Comparison of ENCODE assay signal across 8 mouse cellular contexts in genomic region chr17:47899156-47899555, GRCm38 (mm10). TPM values are rescaled to one million over a fixed set of nuclear protein-coding genes. Genes with fewer than 3 reads are reported as not detected.
DNase-seq lines count a peak whose midpoint lies in the region; ATAC-seq and TF ChIP-seq lines count a peak whose summit lies in the region.

No protein-coding gene starts in this region.

- H3K4me1 ChIP-seq in neural tube, embryonic 12.5 days = peaks cover 30% of the 10 kb centered on the region
- peaks cover 10% of the 10 kb centered on the region for H3K4me1 ChIP-seq in lung, adult 2 months (ENCODE audit: control insufficient read depth, insufficient read depth, low read length)

- 17% methylated on average over 4 of the region's 4 CpGs for WGBS in neural tube, embryonic 12.5 days
- 45% methylated on average over 4 of the region's 4 CpGs for WGBS in lung, adult 2 months

- H3K9ac ChIP-seq in neural tube, embryonic 12.5 days = no peak overlapping the region

- no peak for TF ChIP-seq POLR2A in lung, adult 2 months (IDR thresholded peaks at IDR 0.05; ENCODE audit: borderline replicate concordance, extremely low read depth, low read depth, low read length)

- H3K4me3 ChIP-seq in neural tube, embryonic 12.5 days = no peak overlapping the region
- H3K4me3 ChIP-seq in lung, adult 2 months (replicated peaks; ENCODE audit: extremely low read depth, low read depth, low read length) = no peak overlapping the region

- no peak for TF ChIP-seq CTCF in lung, adult 2 months (IDR thresholded peaks at IDR 0.05; ENCODE audit: insufficient read depth, low read length)

- peak; percentile 91 for DNase-seq in heart, adult 11 months
- no peak for DNase-seq in heart, adult 18-20 months
- no peak for DNase-seq in neural tube, embryonic 10.5 days (ENCODE audit: extremely low spot score, low spot score)
- DNase-seq in lung, adult 2 months = peak; percentile 70
- DNase-seq in right cerebral cortex, adult 2 months (ENCODE audit: low spot score in 2 of 2) = no peak
- no peak for DNase-seq in ovary, adult 18-20 months (ENCODE audit: low spot score)
- no peak for DNase-seq in right cerebral cortex, postnatal 4 days

- no peak for ATAC-seq in neural tube, embryonic 12.5 days (ENCODE audit: low FRiP score, low read depth)

- no peaks in the 10 kb centered on the region for H3K9me3 ChIP-seq in neural tube, embryonic 12.5 days

- peaks cover 7% of the 10 kb centered on the region; the same call in 1 of the 2 replicates for H3K27me3 ChIP-seq in neural tube, embryonic 12.5 days (replicated peaks)

- no peak overlapping the region for H3K4me2 ChIP-seq in neural tube, embryonic 12.5 days (replicated peaks)

- H3K27ac ChIP-seq in neural tube, embryonic 12.5 days = peak overlapping the region; percentile 20; the same call in 1 of the 2 replicates

- peaks cover 14% of the 10 kb centered on the region; the same call in 1 of the 2 replicates for H3K36me3 ChIP-seq in neural tube, embryonic 12.5 days

RNA-seq across cellular contexts. Expression of gene Foxp4, which starts 25.3 kb away (rescaled TPM):
- 10 to 100 TPM in 1 of 2 experiments, 1 to 10 TPM in 1; 8.5 to 12.2 TPM for total RNA-seq in heart, adult 18-20 months (2021)
- 30.4 and 31.8 TPM in 2 replicates for polyA plus RNA-seq in neural tube, embryonic 12.5 days (2016; fragmentation: Nextera tagmentation; extraction: Ambion mirVana)
- polyA plus RNA-seq in lung, adult 2 months (2012; rRNA removed) = 100 and 117 TPM in 2 replicates

Comparison
In these comparisons a context has a peak if more than half of its experiments do, and no peak if none do; other contexts are left out.
1. DNase-seq: peak in heart, adult 11 months (single experiment) and lung, adult 2 months (single experiment); none in heart, adult 18-20 months (0 of 2), neural tube, embryonic 10.5 days (single experiment), right cerebral cortex, adult 2 months (0 of 2), ovary, adult 18-20 months (single experiment) and right cerebral cortex, postnatal 4 days (single experiment).